Mouse (Mus musculus) CH12.LX (cell line): ENCODE data around the gene Gpatch3. TPM values are rescaled to one million over a fixed set of nuclear protein-coding genes. Genes with fewer than 3 reads are reported as not detected.

Experiments used
- DNase-seq: peaks from one replicate; pipeline ENCODE4 v3.0.0-alpha.2; 2013; ENCODE audit errors: extremely low read depth
- H3K27ac ChIP-seq: 2 replicates; pipeline ENCODE4 v1.5.1; 2012; ENCODE audit warnings: low read depth, mild to moderate bottlenecking, control low read depth, moderate library complexity; ENCODE audit not compliant: insufficient read depth
- H3K27me3 ChIP-seq: replicated peaks from 2 replicates; pipeline ENCODE3; 2012; ENCODE audit warnings: inconsistent platforms
- H3K36me3 ChIP-seq, 2 experiments: replicated peaks in 1 of 2; 2 replicates each; pipeline versions ENCODE3 to v1.6.1; 2012; ENCODE audit warnings: inconsistent platforms in 1 of 2, low read length in 1 of 2, mild to moderate bottlenecking in 1 of 2, mixed read lengths in 1 of 2, moderate library complexity in 1 of 2; ENCODE audit not compliant: control insufficient read depth in 1 of 2, insufficient read depth in 1 of 2
- H3K4me1 ChIP-seq, 2 experiments: 2 replicates each; pipeline ENCODE4 v1.6.1; 2012; ENCODE audit warnings: inconsistent platforms in 1 of 2, moderate library complexity in 1 of 2; ENCODE audit not compliant: insufficient read depth in 2 of 2, control insufficient read depth in 1 of 2
- H3K4me2 ChIP-seq: 2 replicates; pipeline ENCODE4 v1.6.1; 2012; ENCODE audit warnings: low read depth, mild to moderate bottlenecking, control low read depth; ENCODE audit not compliant: poor library complexity, insufficient read depth, severe bottlenecking
- H3K4me3 ChIP-seq, 3 experiments: fragments of 150-350 bp in 1 of 3; sonication (generic) in 1 of 3; replicated peaks in 1 of 3; 2 replicates each; pipeline versions ENCODE3 to v1.5.1; 2011 to 2012; ENCODE audit warnings: low read depth in 2 of 3, low read length in 2 of 3, mild to moderate bottlenecking in 2 of 3, moderate library complexity in 2 of 3, control low read depth in 1 of 3, improper control_type of control experiment in 1 of 3, inconsistent platforms in 1 of 3, mixed read lengths in 1 of 3; ENCODE audit not compliant: poor library complexity in 1 of 3
- H3K79me2 ChIP-seq: replicated peaks from 2 replicates; pipeline ENCODE4 v1.6.1; 2012; ENCODE audit warnings: mild to moderate bottlenecking, moderate library complexity; ENCODE audit not compliant: control insufficient read depth, poor library complexity, insufficient read depth, severe bottlenecking; ENCODE audit errors: extremely low read depth
- H3K9ac ChIP-seq: 2 replicates; pipeline ENCODE4 v1.6.1; 2012; ENCODE audit warnings: low read depth, mild to moderate bottlenecking, control low read depth, moderate library complexity; ENCODE audit not compliant: insufficient read depth
- H3K9me3 ChIP-seq: replicated peaks from 2 replicates; pipeline ENCODE3; 2012; ENCODE audit warnings: low read length, inconsistent platforms, mixed read lengths
- BHLHE40 ChIP-seq: IDR thresholded peaks from 2 replicates; pipeline ENCODE4 v1.6.1; 2011; ENCODE audit warnings: mild to moderate bottlenecking, low read depth, low read length, improper control_type of control experiment
- CHD1 ChIP-seq: IDR thresholded peaks from 2 replicates; pipeline ENCODE4 v1.6.1; 2012; ENCODE audit warnings: low read depth, low read length, improper control_type of control experiment, inconsistent platforms
- CHD2 ChIP-seq: IDR thresholded peaks from 2 replicates; pipeline ENCODE4 v1.6.1; 2011; ENCODE audit warnings: low read length, improper control_type of control experiment
- EP300 ChIP-seq: IDR thresholded peaks from 2 replicates; pipeline ENCODE4 v1.6.1; 2011; ENCODE audit warnings: low read length, improper control_type of control experiment
- ETS1 ChIP-seq: conservative IDR thresholded peaks from 2 replicates; pipeline ENCODE4 v1.6.1; 2012; ENCODE audit warnings: low read depth, mild to moderate bottlenecking, inconsistent platforms, low read length, improper control_type of control experiment, moderate library complexity
- GABPA ChIP-seq: IDR thresholded peaks from 2 replicates; pipeline ENCODE4 v1.6.1; 2012; ENCODE audit warnings: low read depth, low read length, improper control_type of control experiment, inconsistent platforms; ENCODE audit not compliant: insufficient replicate concordance
- IRF4 ChIP-seq: IDR thresholded peaks from 2 replicates; pipeline ENCODE4 v1.6.1; 2014; ENCODE audit warnings: low read depth, mild to moderate bottlenecking, inconsistent platforms, low read length, improper control_type of control experiment
- JUN ChIP-seq: IDR thresholded peaks from 2 replicates; pipeline ENCODE4 v1.6.1; 2011; ENCODE audit warnings: low read depth, mild to moderate bottlenecking, low read length, improper control_type of control experiment, moderate library complexity; ENCODE audit not compliant: insufficient read depth
- KAT2A ChIP-seq: IDR thresholded peaks from 2 replicates; pipeline ENCODE4 v1.6.1; 2012; ENCODE audit warnings: low read length, improper control_type of control experiment, inconsistent platforms; ENCODE audit not compliant: insufficient replicate concordance
- MAFK ChIP-seq: IDR thresholded peaks from 2 replicates; pipeline ENCODE4 v1.6.1; 2011; ENCODE audit warnings: low read length, improper control_type of control experiment; ENCODE audit not compliant: insufficient replicate concordance
- MEF2A ChIP-seq: IDR thresholded peaks from 2 replicates; pipeline ENCODE4 v1.6.1; 2014; ENCODE audit warnings: low read depth, mild to moderate bottlenecking, inconsistent platforms, low read length, improper control_type of control experiment, borderline replicate concordance
- POLR2A ChIP-seq: IDR thresholded peaks from 2 replicates; pipeline ENCODE4 v1.6.1; 2011; ENCODE audit warnings: low read depth, mild to moderate bottlenecking, improper control_type of control experiment, low read length
- RAD21 ChIP-seq: IDR thresholded peaks from 2 replicates; pipeline ENCODE4 v1.6.1; 2011; ENCODE audit warnings: low read depth, mild to moderate bottlenecking, low read length, improper control_type of control experiment, moderate library complexity
- RCOR1 ChIP-seq: conservative IDR thresholded peaks from 2 replicates; pipeline ENCODE4 v1.6.1; 2012; ENCODE audit warnings: low read depth, mild to moderate bottlenecking, inconsistent platforms, low read length, improper control_type of control experiment
- SIN3A ChIP-seq: IDR thresholded peaks from 2 replicates; pipeline ENCODE4 v1.6.1; 2012; ENCODE audit warnings: low read length, improper control_type of control experiment, inconsistent platforms
- SMC3 ChIP-seq: IDR thresholded peaks from 2 replicates; pipeline ENCODE4 v1.6.1; 2011; ENCODE audit warnings: low read depth, low read length, improper control_type of control experiment
- TBP ChIP-seq: conservative IDR thresholded peaks from 2 replicates; pipeline ENCODE4 v1.6.1; 2011; ENCODE audit warnings: low read depth, low read length, improper control_type of control experiment
- TCF12 ChIP-seq: IDR thresholded peaks from 2 replicates; pipeline ENCODE4 v1.6.1; 2014; ENCODE audit warnings: low read depth, mild to moderate bottlenecking, inconsistent platforms, low read length, improper control_type of control experiment
- USF1 ChIP-seq: IDR thresholded peaks from 2 replicates; pipeline ENCODE4 v1.6.1; 2014; ENCODE audit warnings: low read depth, mild to moderate bottlenecking, inconsistent platforms, low read length, improper control_type of control experiment
- USF2 ChIP-seq: conservative IDR thresholded peaks from 2 replicates; pipeline ENCODE4 v1.6.1; 2011; ENCODE audit warnings: low read depth, low read length, improper control_type of control experiment
- ZC3H11A ChIP-seq: IDR thresholded peaks from 2 replicates; pipeline ENCODE4 v1.6.1; 2012; ENCODE audit warnings: low read depth, mild to moderate bottlenecking, inconsistent platforms, low read length, improper control_type of control experiment
- ZKSCAN1 ChIP-seq: IDR thresholded peaks from 2 replicates; pipeline ENCODE4 v1.6.1; 2012; ENCODE audit warnings: low read depth, inconsistent platforms, low read length, improper control_type of control experiment, borderline replicate concordance
- ZNF384 ChIP-seq: IDR thresholded peaks from 2 replicates; pipeline ENCODE4 v1.6.1; 2012; ENCODE audit warnings: low read depth, low read length, improper control_type of control experiment, inconsistent platforms
- dilution Hi-C: fragments of 300-500 bp; cut with MboI; formaldehyde crosslinking; loops from 2 replicates; pipeline ENCODE4 v1.14.3; 2020; ENCODE audit warnings: low sequenced_read_pairs; ENCODE audit not compliant: extremely low pct_unique_long_range_greater_than_20kb, extremely low pct_ligation_motif_present
- in situ Hi-C: fragments of 300-500 bp; cut with MboI; formaldehyde crosslinking; loops from 3 replicates; pipeline ENCODE4 v1.14.3; 2019; ENCODE audit warnings: low sequenced_read_pairs, low pct_ligation_motif_present, low pct_unique_long_range_greater_than_20kb, mixed read lengths
- polyA plus RNA-seq: library from polyadenylated mRNA; unstranded; fragments of >175 nt; gene quantifications from 2 replicates; pipeline ENCODE4 v1.2.1, GENCODE M21; 2012; ENCODE audit warnings: low read depth; ENCODE audit not compliant: insufficient read length
- total RNA-seq, 2 experiments: library from RNA; depleted of rRNA; stranded (reverse); fragments of 300-350 nt in 1 of 2; fragments of >200 nt in 1 of 2; gene quantifications; 2 replicates each; pipeline ENCODE4 v1.2.3; 2012 to 2014

The Gpatch3 gene
- total and polyA plus RNA-seq, 3 experiments = 7.2 to 20.9 (median 10.8) TPM

DNA sequence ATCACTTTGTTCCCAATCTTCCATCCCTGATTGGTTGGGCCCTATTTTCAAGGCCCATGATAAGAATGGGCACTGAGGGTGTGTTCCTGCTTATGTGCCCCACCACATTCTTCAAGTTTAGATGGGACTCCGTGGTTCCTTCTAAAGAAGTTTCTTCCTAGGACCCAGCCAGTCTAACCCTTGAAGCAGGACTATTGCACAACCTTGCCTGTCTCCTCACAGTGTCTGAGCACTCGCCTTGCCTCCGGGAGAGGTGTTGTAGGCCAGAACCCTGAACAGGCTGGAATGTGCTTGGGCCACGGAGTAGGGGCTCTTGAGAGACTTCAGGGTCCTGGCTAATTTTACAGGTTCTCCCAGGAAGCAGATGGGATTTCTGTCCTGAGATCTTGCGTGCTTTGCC lies 28.5 kb downstream of the Gpatch3 start:
- Histone ChIP-seq H3K9ac (no peak overlapping the region), H3K36me3 (peaks cover 24 to 63% of the 10 kb centered on the region in 2 experiments), H3K4me1 (peaks cover 5 to 25% of the 10 kb centered on the region in 2 experiments), H3K9me3 (no peaks in the 10 kb centered on the region), H3K27me3 (no peaks in the 10 kb centered on the region), H3K4me3 (no peak overlapping the region), H3K4me2 (no peak overlapping the region), H3K27ac (no peak overlapping the region), H3K79me2 (no peaks in the 10 kb centered on the region)
- dilution Hi-C loops = no loop called here
- no peak for DNase-seq
- in situ Hi-C loops = no loop called here
- TF ChIP-seq RAD21 (no peak), POLR2A (no peak), USF2 (no peak), CHD2 (no peak), EP300 (no peak), ZNF384 (no peak), RCOR1 (no peak), TCF12 (no peak), GABPA (no peak), SMC3 (no peak), JUN (no peak), ZC3H11A (no peak), MAFK (no peak), TBP (no peak), MEF2A (no peak), ZKSCAN1 (no peak), KAT2A (no peak), IRF4 (no peak), SIN3A (no peak), BHLHE40 (no peak)

DNA sequence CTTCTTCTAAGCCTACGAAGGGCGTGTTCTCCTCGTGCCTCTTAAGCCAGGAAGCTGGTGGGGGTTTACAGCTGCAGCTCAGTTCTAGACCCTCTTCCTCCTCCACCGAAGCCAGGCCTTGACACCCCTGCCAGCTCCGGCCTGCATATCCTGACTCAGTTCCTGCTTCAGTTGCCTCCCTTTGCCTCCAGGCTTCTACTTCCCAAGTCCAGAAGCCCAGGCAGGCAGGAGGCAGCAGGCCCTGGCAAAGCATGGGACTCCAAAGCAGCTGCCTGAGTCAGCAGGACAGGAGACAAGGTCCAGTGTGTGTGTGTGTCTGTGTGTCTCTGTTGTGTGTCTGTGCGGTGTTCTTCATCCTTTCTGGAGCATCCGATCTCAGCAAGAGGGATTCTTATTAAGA lies 29.6 kb downstream of the Gpatch3 start:
- Histone ChIP-seq H3K27ac (no peak overlapping the region), H3K4me3 (no peak overlapping the region)
- TF ChIP-seq IRF4 (no peak), ZNF384 (no peak), MAFK (no peak), CHD1 (no peak), POLR2A (no peak), SIN3A (no peak), USF1 (no peak), ETS1 (no peak)
- TF ChIP-seq, all 38 proteins: peak for 0
- Histone ChIP-seq H3K9ac (no peak overlapping the region), H3K36me3 (peaks cover 29 to 73% of the 10 kb centered on the region in 2 experiments), H3K79me2 (no peaks in the 10 kb centered on the region), H3K27me3 (no peaks in the 10 kb centered on the region), H3K4me1 (peaks cover 3 to 18% of the 10 kb centered on the region in 2 experiments), H3K9me3 (no peaks in the 10 kb centered on the region), H3K4me2 (no peak overlapping the region)
- dilution Hi-C loops = no loop called here
- DNase-seq = no peak
- in situ Hi-C loops = no loop called here
